Mouse (Mus musculus): Measurements from ENCODE around the gene Ndufv2.

Gene Ndufv2

GRCm38 (mm10) chr17:66100566-66101379 is 586 bp downstream of the Ndufv2 start:
- no peaks in the 10 kb centered on the region for H3K9me3 ChIP-seq (ENCODE audit: low read length)
- peaks cover 20% of the 10 kb centered on the region for H3K36me3 ChIP-seq (ENCODE audit: insufficient read depth, low read length)
- peak overlapping the region; percentile 98 for H3K4me3 ChIP-seq (replicated peaks; ENCODE audit: low read length)
- H3K27me3 ChIP-seq (ENCODE audit: insufficient read depth, low read length), result no peaks in the 10 kb centered on the region
- H3K4me1 ChIP-seq (replicated peaks; ENCODE audit: low read depth, low read length), result peaks cover 65% of the 10 kb centered on the region
- TF ChIP-seq POU5F1 (IDR thresholded peaks at IDR 0.05; ENCODE audit: borderline replicate concordance, low read length), result no peak
- no peak for TF ChIP-seq CTCF (conservative IDR thresholded peaks at IDR 0.05; ENCODE audit: low read length)
- no peak for TF ChIP-seq NANOG (IDR thresholded peaks at IDR 0.05; ENCODE audit: borderline replicate concordance, low read length)

- H3K36me3 ChIP-seq (ENCODE audit: insufficient read depth, low read length), result peaks cover 63% of the 10 kb centered on the region
- H3K4me1 ChIP-seq (replicated peaks; ENCODE audit: low read depth, low read length), result peaks cover 49% of the 10 kb centered on the region
- no peak for TF ChIP-seq NANOG (IDR thresholded peaks at IDR 0.05; ENCODE audit: borderline replicate concordance, low read length)
- TF ChIP-seq POU5F1 (IDR thresholded peaks at IDR 0.05; ENCODE audit: borderline replicate concordance, low read length), result no peak
- no peak for TF ChIP-seq CTCF (conservative IDR thresholded peaks at IDR 0.05; ENCODE audit: low read length)
- H3K27me3 ChIP-seq (ENCODE audit: insufficient read depth, low read length), result no peaks in the 10 kb centered on the region
- no peak overlapping the region for H3K4me3 ChIP-seq (replicated peaks; ENCODE audit: low read length)
- no peaks in the 10 kb centered on the region for H3K9me3 ChIP-seq (ENCODE audit: low read length)
Measured at GRCm38 (mm10) chr17:66092664-66093063, 8.7 kb downstream of the Ndufv2 start.

- TF ChIP-seq CTCF (conservative IDR thresholded peaks at IDR 0.05; ENCODE audit: low read length) (no peak), POU5F1 (IDR thresholded peaks at IDR 0.05; ENCODE audit: borderline replicate concordance, low read length) (no peak), NANOG (IDR thresholded peaks at IDR 0.05; ENCODE audit: borderline replicate concordance, low read length) (no peak)
- Histone ChIP-seq H3K4me3 (replicated peaks; ENCODE audit: low read length) (no peak overlapping the region), H3K9me3 (ENCODE audit: low read length) (no peaks in the 10 kb centered on the region), H3K4me1 (replicated peaks; ENCODE audit: low read depth, low read length) (peaks cover 47% of the 10 kb centered on the region), H3K27me3 (ENCODE audit: insufficient read depth, low read length) (no peaks in the 10 kb centered on the region), H3K36me3 (ENCODE audit: insufficient read depth, low read length) (peaks cover 63% of the 10 kb centered on the region)
Measured at GRCm38 (mm10) chr17:66092065-66092464, 9.3 kb downstream of the Ndufv2 start.

DNA sequence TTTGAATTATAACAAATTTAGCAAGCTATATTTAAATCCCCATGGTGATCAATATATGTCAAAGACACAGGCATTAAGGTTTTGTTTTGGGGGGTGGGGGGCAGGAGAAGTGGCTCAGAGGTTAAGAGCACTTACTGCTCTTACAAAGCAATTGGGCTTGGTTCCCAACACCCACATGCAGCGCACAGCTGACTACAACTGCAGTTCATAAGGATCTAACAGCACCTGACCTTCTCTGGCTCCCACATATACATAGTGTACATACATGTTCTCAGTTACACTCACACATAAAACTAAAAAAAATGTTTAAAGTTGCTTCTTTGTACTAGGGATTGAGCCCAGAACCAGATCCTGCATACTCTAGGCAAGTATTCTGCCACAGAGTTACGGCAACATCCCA is 10.0 kb downstream of the Ndufv2 start:
- Histone ChIP-seq H3K27me3 (ENCODE audit: insufficient read depth, low read length) (no peaks in the 10 kb centered on the region), H3K36me3 (ENCODE audit: insufficient read depth, low read length) (peaks cover 66% of the 10 kb centered on the region), H3K4me3 (replicated peaks; ENCODE audit: low read length) (no peak overlapping the region), H3K9me3 (ENCODE audit: low read length) (no peaks in the 10 kb centered on the region), H3K4me1 (replicated peaks; ENCODE audit: low read depth, low read length) (peaks cover 43% of the 10 kb centered on the region)
- no peak for TF ChIP-seq NANOG (IDR thresholded peaks at IDR 0.05; ENCODE audit: borderline replicate concordance, low read length)
- no peak for TF ChIP-seq CTCF (conservative IDR thresholded peaks at IDR 0.05; ENCODE audit: low read length)
- TF ChIP-seq POU5F1 (IDR thresholded peaks at IDR 0.05; ENCODE audit: borderline replicate concordance, low read length), result no peak

DNA sequence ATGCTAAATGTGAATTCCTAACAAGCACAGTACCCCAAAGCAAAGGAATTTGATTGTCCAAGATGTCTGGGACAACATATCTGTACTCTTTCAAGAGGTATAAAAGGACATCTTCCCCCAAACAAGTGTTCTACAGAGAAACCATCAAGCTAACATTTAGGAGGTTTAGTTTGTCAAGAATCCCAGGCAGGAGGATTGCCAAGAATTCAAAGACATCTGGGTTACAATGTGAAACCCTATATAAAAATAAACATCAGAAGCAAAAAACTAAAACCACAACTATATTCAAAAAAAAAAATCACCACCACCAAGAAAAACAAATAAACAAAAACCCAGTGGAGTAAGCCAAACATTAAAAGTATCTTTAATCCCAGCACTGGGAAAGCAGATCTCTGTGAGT is 11.1 kb downstream of the Ndufv2 start:
- Histone ChIP-seq H3K27me3 (ENCODE audit: insufficient read depth, low read length) (no peaks in the 10 kb centered on the region), H3K36me3 (ENCODE audit: insufficient read depth, low read length) (peaks cover 70% of the 10 kb centered on the region), H3K4me3 (replicated peaks; ENCODE audit: low read length) (no peak overlapping the region), H3K9me3 (ENCODE audit: low read length) (no peaks in the 10 kb centered on the region), H3K4me1 (replicated peaks; ENCODE audit: low read depth, low read length) (peaks cover 37% of the 10 kb centered on the region)
- TF ChIP-seq POU5F1 (IDR thresholded peaks at IDR 0.05; ENCODE audit: borderline replicate concordance, low read length), result no peak
- TF ChIP-seq NANOG (IDR thresholded peaks at IDR 0.05; ENCODE audit: borderline replicate concordance, low read length), result no peak
- TF ChIP-seq CTCF (conservative IDR thresholded peaks at IDR 0.05; ENCODE audit: low read length), result no peak

GRCm38 (mm10) chr17:66085038-66085437 is 16.3 kb downstream of the Ndufv2 start:
- H3K36me3 ChIP-seq (ENCODE audit: insufficient read depth, low read length), result peaks cover 68% of the 10 kb centered on the region
- TF ChIP-seq CTCF (conservative IDR thresholded peaks at IDR 0.05; ENCODE audit: low read length) (no peak), NANOG (IDR thresholded peaks at IDR 0.05; ENCODE audit: borderline replicate concordance, low read length) (no peak), POU5F1 (IDR thresholded peaks at IDR 0.05; ENCODE audit: borderline replicate concordance, low read length) (no peak)
- H3K4me1 ChIP-seq (replicated peaks; ENCODE audit: low read depth, low read length), result peaks cover 10% of the 10 kb centered on the region
- H3K9me3 ChIP-seq (ENCODE audit: low read length), result no peaks in the 10 kb centered on the region
- no peak overlapping the region for H3K4me3 ChIP-seq (replicated peaks; ENCODE audit: low read length)
- H3K27me3 ChIP-seq (ENCODE audit: insufficient read depth, low read length), result no peaks in the 10 kb centered on the region

DNA sequence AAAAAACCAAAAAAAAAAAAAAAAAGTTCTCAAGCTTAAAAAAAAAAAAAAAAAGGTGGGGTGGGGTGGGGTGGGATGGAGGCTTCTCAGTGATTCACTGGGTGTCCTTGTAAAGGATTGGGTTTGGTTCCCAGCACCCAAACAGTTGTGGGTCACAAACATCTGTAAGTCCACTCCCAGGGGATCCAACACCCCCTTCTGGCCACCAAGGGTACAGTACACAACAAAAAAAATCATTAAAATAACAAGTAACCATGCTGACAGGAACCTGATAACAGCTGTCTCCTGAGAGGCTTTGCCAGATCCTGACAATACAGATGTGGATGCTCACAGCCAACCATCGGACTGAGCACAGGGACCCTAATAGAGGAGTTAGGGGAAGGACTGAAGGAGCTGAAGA is 16.9 kb downstream of the Ndufv2 start:
- Histone ChIP-seq H3K27me3 (ENCODE audit: insufficient read depth, low read length) (no peaks in the 10 kb centered on the region), H3K9me3 (ENCODE audit: low read length) (no peaks in the 10 kb centered on the region), H3K4me1 (replicated peaks; ENCODE audit: low read depth, low read length) (peaks cover 10% of the 10 kb centered on the region), H3K4me3 (replicated peaks; ENCODE audit: low read length) (no peak overlapping the region), H3K36me3 (ENCODE audit: insufficient read depth, low read length) (peaks cover 69% of the 10 kb centered on the region)
- TF ChIP-seq POU5F1 (IDR thresholded peaks at IDR 0.05; ENCODE audit: borderline replicate concordance, low read length), result no peak
- peak; percentile 33 for TF ChIP-seq CTCF (conservative IDR thresholded peaks at IDR 0.05; ENCODE audit: low read length)

- H3K4me1 ChIP-seq (replicated peaks; ENCODE audit: low read depth, low read length), result peaks cover 20% of the 10 kb centered on the region
- peak overlapping the region; percentile 91 for H3K4me3 ChIP-seq (replicated peaks; ENCODE audit: low read length)
- H3K27me3 ChIP-seq (ENCODE audit: insufficient read depth, low read length), result peaks cover 21% of the 10 kb centered on the region
- peaks cover 34% of the 10 kb centered on the region for H3K36me3 ChIP-seq (ENCODE audit: insufficient read depth, low read length)
- H3K9me3 ChIP-seq (ENCODE audit: low read length), result no peaks in the 10 kb centered on the region
- TF ChIP-seq POU5F1 (IDR thresholded peaks at IDR 0.05; ENCODE audit: borderline replicate concordance, low read length) (no peak), NANOG (IDR thresholded peaks at IDR 0.05; ENCODE audit: borderline replicate concordance, low read length) (no peak), CTCF (conservative IDR thresholded peaks at IDR 0.05; ENCODE audit: low read length) (no peak)
Measured at GRCm38 (mm10) chr17:66077437-66077850, 23.9 kb downstream of the Ndufv2 start.
